Mouse (Mus musculus) embryonic facial prominence, embryonic 15.5 days (tissue): ENCODE results near the gene Cpne5. TPM values are rescaled to one million over a fixed set of nuclear protein-coding genes. Genes with fewer than 3 reads are reported as not detected.
A peak's percentile ranks its signal among the peaks of the same experiment; 100 is the strongest.

Experiments
- ATAC-seq: fragments of 200-750 bp; cut with Nextera tagmentation; 2 replicates; pipeline ENCODE4 v1.8.0; 2017; ENCODE audit warnings: low read depth, moderate TSS enrichment; ENCODE audit not compliant: insufficient number of reproducible peaks, low FRiP score, low TSS enrichment
- H3K27ac ChIP-seq: fragments of 300-500 bp; sonication (generic); replicated peaks from 2 replicates; pipeline ENCODE4 v1.5.1; 2015; ENCODE audit warnings: mild to moderate bottlenecking, inconsistent platforms
- H3K27me3 ChIP-seq: fragments of 300-500 bp; sonication (generic); 2 replicates; pipeline ENCODE4 v1.6.1; 2015; ENCODE audit warnings: inconsistent platforms
- H3K36me3 ChIP-seq: fragments of 300-500 bp; sonication (generic); 2 replicates; pipeline ENCODE4 v1.6.1; 2015; ENCODE audit warnings: mild to moderate bottlenecking, inconsistent platforms
- H3K4me1 ChIP-seq: fragments of 300-500 bp; sonication (generic); 2 replicates; pipeline ENCODE4 v1.6.1; 2015; ENCODE audit warnings: inconsistent platforms
- H3K4me2 ChIP-seq: fragments of 300-500 bp; sonication (generic); replicated peaks from 2 replicates; pipeline ENCODE4 v1.6.1; 2015; ENCODE audit warnings: mild to moderate bottlenecking, inconsistent platforms
- H3K4me3 ChIP-seq: fragments of 300-500 bp; sonication (generic); replicated peaks from 2 replicates; pipeline ENCODE4 v1.5.1; 2015; ENCODE audit warnings: mild to moderate bottlenecking, inconsistent platforms
- H3K9ac ChIP-seq: fragments of 300-500 bp; sonication (generic); 2 replicates; pipeline ENCODE4 v1.6.1; 2015; ENCODE audit warnings: inconsistent platforms
- H3K9me3 ChIP-seq: fragments of 300-500 bp; sonication (generic); replicated peaks from 2 replicates; pipeline ENCODE4 v1.6.1; 2016; ENCODE audit warnings: inconsistent platforms
- WGBS: fragments of 180-500 bp; shearing (Covaris S2); methylation state at CpG from one replicate; pipeline ENCODE4 v1.1.7; 2015; 5-methylcytosine and 5-hydroxymethylcytosine counted together
- polyA plus RNA-seq: library from polyadenylated mRNA; unstranded; fragments of >200 nt; fragmentation: Nextera tagmentation; extraction: Ambion mirVana; gene quantifications from 2 replicates; pipeline ENCODE4 v1.2.1, GENCODE M21; 2015

Gene Cpne5
- polyA plus RNA-seq, result 27.6 and 28.9 TPM in 2 replicates

DNA sequence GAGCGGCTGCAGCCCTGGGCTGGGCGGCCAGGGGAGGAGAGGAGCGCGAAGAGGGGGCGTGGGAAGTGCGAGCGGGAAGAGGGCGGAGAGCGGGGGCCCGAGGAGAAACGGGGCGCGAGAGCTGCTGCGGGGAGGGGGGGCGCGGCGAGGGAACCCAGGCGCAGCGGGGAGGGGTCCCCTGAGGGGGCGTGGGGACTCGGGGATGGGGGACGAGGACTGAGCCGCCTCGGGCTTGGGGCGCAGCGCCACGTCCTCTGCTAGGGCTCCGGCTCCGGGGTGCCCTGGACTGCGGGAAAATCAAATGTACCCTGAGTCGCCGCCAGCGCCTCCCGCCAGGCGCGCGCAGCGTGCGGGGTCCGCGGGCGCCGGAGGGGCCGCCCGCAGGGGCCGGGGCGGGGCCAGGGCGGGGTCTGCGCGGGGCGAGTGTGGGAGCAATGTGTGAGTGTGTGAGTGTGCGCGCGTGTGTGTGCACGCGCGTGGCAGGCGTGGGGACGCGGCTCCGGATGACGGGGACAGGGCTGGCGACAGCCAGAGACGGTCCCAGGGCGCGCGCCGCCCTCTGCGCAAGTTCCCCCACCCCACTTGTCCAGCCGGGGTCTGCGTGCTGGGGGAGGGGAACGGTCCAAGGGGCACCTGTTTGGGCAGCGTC lies at the start of gene Cpne5:
Cpne5 (minus strand) TSS at position 396 of the 649 bp plus-strand sequence.
- WGBS, result under 1% methylated on average over 66 of the region's 73 CpGs
- Histone ChIP-seq H3K4me3 (peak within 1 kb of the TSS; percentile 65), H3K9me3 (no peaks in the 10 kb centered on the region), H3K27me3 (peaks cover 11% of the 10 kb centered on the region), H3K36me3 (no peaks in the 10 kb centered on the region), H3K9ac (peak within 1 kb of the TSS; percentile 55), H3K27ac (peak within 1 kb of the TSS; percentile 74), H3K4me1 (peaks cover 31% of the 10 kb centered on the region), H3K4me2 (peak within 1 kb of the TSS; percentile 99)
- ATAC-seq, result peak; percentile 51

DNA sequence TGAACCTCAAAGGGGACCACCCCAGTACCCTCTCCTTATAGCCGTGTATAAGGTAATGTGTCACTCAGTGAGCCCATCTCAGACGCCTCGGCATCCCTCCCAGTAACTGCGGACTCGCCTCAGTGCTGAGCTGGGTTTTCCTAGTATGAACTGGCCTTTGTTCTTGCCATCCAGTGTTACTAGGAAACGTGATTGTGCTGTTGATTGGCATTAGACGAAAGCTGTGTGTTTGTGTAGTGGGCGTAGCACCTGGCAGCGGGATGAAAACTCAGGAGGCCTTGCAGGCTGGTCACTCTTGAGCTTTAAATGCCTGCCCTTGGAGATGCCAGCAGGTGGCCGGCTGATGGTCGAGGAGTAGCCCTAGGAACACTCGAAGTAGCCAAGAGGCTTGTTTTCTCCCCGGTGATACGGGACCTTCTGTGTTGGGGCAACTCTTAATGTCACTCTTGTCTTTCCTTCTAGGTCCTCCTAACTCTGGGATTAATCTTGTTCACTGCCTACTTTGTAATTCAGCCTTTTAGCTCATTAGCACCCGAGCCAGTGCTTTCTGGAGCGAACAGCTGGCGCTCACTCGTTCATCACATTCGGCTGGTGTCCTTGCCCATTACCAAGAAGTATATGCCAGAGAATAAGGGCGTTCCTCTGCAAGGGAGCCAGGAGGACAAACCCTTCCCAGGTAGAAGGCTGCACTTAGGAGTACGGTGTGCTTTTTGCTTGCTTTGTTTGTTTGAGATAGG lies 44.4 kb upstream of the Cpne5 start:
- no peak overlapping the region for H3K4me3 ChIP-seq
- H3K27me3 ChIP-seq, result no peaks in the 10 kb centered on the region
- no peaks in the 10 kb centered on the region for H3K4me1 ChIP-seq
- no peak overlapping the region for H3K27ac ChIP-seq
- no peak for ATAC-seq
- no peaks in the 10 kb centered on the region for H3K9me3 ChIP-seq
- WGBS, result 76% methylated on average over 21 of the region's 21 CpGs
- H3K4me2 ChIP-seq, result no peak overlapping the region
- no peak overlapping the region for H3K9ac ChIP-seq
- peaks cover 35% of the 10 kb centered on the region for H3K36me3 ChIP-seq

DNA sequence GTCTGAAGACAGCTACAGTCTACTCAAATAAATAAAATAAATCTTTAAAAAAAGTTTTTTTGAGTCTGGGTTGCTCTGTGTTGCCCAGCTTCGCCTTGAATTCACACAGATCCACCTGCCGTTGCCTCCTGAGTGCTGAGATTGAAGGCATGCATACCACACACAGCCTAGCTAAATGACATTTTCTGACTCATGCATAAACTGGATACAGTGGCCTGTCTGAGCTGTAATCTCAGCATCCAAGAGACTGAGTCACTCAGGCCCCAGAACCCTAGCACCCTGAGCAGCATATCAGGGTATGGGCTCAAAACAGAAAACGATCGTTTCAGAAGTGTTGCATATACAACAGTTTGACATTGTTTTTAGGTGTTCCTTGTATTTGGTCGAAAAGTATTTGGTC lies 43.6 kb upstream of the Cpne5 start:
- Histone ChIP-seq H3K36me3 (peaks cover 34% of the 10 kb centered on the region), H3K9ac (no peak overlapping the region), H3K4me3 (no peak overlapping the region), H3K27me3 (no peaks in the 10 kb centered on the region), H3K4me1 (no peaks in the 10 kb centered on the region), H3K9me3 (no peaks in the 10 kb centered on the region), H3K27ac (no peak overlapping the region), H3K4me2 (no peak overlapping the region)
- ATAC-seq, result no peak
- WGBS, result 83% methylated on average over 5 of the region's 5 CpGs

DNA sequence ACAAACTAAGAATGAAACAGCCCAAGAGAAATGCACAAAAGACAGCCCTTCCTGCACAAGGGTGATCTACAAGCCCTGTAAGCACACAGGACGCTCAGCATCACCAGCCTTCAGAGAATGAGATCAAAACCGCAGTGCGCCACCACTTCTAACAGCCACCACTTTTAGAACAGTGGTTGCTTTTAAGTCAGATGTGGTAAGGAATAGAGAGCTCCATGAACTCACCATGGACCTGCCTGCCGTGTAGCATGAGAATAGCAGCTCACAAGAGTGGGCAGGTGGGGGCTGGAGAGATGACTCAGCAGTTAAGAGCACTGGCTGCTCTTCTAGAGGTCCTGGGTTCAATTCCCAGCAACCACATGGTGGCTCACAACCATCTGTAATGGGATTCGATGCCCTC lies 42.5 kb upstream of the Cpne5 start:
- Histone ChIP-seq H3K4me1 (no peaks in the 10 kb centered on the region), H3K9ac (no peak overlapping the region), H3K36me3 (peaks cover 27% of the 10 kb centered on the region), H3K4me2 (no peak overlapping the region), H3K9me3 (no peaks in the 10 kb centered on the region), H3K27ac (no peak overlapping the region), H3K27me3 (no peaks in the 10 kb centered on the region), H3K4me3 (no peak overlapping the region)
- 91% methylated on average over 5 of the region's 5 CpGs for WGBS
- no peak for ATAC-seq

DNA sequence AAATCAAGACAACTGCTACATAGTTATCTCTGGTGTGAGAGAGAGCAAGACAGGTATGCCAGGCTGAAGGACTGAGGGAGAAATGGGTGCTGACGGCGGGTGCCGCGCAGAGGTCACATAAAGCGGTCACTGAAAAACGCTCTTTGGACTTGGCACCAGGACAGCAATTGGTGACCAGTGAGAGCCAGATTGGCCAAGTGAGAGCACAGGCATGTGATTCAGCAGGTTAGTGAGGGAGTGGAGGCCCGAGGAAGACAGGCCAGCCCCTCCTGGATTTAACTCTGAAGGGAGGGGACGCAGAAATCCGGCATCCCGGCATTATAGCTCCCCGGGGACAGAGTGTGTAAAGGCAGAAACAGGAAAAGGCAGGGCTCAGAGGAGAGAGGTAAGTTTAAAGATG lies 35.9 kb upstream of the Cpne5 start:
- H3K27ac ChIP-seq, result no peak overlapping the region
- H3K4me1 ChIP-seq, result peaks cover 8% of the 10 kb centered on the region; the same call in 1 of the 2 replicates
- H3K4me2 ChIP-seq, result no peak overlapping the region
- ATAC-seq, result no peak
- 73% methylated on average over 11 of the region's 11 CpGs for WGBS
- no peak overlapping the region for H3K4me3 ChIP-seq
- no peaks in the 10 kb centered on the region for H3K27me3 ChIP-seq
- H3K9me3 ChIP-seq, result no peaks in the 10 kb centered on the region
- H3K36me3 ChIP-seq, result no peaks in the 10 kb centered on the region
- H3K9ac ChIP-seq, result no peak overlapping the region

DNA sequence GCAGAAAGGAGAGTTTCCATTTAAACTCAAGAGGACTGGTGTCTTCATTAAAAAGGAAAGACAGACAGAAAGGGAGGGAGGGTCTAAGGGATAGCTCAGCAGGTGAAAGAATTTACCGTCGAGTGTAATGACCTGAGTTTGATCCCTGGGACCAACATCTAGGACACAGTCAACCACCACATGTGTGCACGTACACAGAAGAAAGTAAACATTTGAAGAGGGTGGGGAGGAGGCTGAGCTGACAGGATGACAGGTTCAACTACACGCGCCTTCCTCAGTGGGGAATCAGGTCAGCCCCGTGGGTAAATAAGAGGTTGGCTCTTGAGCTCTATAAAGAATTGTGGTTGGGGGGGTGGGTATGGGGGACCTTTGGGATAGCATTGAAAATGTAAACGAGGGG lies 35.2 kb upstream of the Cpne5 start:
- no peak overlapping the region for H3K27ac ChIP-seq
- ATAC-seq, result no peak

DNA sequence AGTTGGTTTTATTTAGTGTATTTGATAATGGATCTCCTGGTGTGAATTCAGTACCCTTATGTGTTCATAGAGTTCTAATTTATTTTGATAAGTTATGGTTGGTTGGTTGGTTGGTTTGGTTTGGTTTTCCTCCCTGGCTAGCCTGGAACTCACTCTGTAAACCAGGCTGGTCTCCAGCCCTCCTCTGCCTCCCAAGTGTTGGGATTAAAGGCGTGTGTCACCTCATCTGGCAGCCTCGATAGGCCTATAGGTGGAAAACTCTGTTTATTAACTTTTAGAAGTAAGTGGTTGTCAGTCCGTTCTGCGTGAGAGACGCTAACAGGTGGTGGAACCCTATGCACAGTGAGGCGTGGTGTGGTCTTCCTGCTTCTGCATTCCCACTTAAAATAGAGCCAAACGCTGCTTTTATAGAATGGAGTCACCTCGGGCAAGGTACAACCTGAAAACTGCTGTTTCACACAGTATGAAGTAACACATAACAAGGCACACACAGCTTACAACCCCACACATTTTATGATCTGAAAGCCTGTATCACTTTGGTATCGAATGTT lies 32.3 kb upstream of the Cpne5 start:
- Histone ChIP-seq H3K4me3 (no peak overlapping the region), H3K4me2 (peak overlapping the region; percentile 61; the same call in 1 of the 2 replicates), H3K27me3 (no peaks in the 10 kb centered on the region)

More for the DNA sequence above, 35.2 kb upstream of the Cpne5 start:
- H3K9me3 ChIP-seq, result no peaks in the 10 kb centered on the region
- peaks cover 10% of the 10 kb centered on the region for H3K4me1 ChIP-seq
- H3K4me3 ChIP-seq, result no peak overlapping the region
- no peak overlapping the region for H3K9ac ChIP-seq
- no peaks in the 10 kb centered on the region for H3K36me3 ChIP-seq
- no peak overlapping the region for H3K4me2 ChIP-seq
- WGBS, result 82% methylated on average over 7 of the region's 7 CpGs
- H3K27me3 ChIP-seq, result no peaks in the 10 kb centered on the region

DNA sequence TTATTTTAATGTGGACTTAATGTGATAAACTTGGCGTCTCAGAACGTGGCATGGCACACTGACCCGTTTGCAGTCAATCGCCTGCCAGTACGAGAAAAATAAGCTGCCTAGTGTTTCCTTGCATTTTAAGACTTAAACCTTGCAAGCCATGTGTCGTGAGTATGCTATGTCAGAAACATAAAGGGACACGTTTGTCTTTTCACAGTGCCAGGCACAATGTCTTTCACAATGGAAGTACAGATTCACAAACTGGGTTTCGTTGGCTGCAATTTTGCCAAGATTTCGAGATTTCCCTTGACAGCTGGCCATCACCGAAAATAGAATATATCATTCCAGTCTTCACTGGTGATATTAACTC lies 31.4 kb upstream of the Cpne5 start:
- Histone ChIP-seq H3K36me3 (no peaks in the 10 kb centered on the region), H3K27ac (peak overlapping the region; percentile 98), H3K27me3 (no peaks in the 10 kb centered on the region), H3K9ac (peak overlapping the region; percentile 86), H3K4me2 (peak overlapping the region; percentile 61), H3K4me1 (peaks cover 22% of the 10 kb centered on the region), H3K9me3 (no peaks in the 10 kb centered on the region), H3K4me3 (peak overlapping the region; percentile 85)
- 16% methylated on average over 10 of the region's 10 CpGs for WGBS
- no peak for ATAC-seq

More for the DNA sequence above, 32.3 kb upstream of the Cpne5 start:
- Histone ChIP-seq H3K4me1 (peaks cover 18% of the 10 kb centered on the region), H3K9me3 (no peaks in the 10 kb centered on the region), H3K36me3 (no peaks in the 10 kb centered on the region), H3K9ac (no peak overlapping the region), H3K27ac (0 out of 2 replicates have a peak overlapping the region, but pooled peaks have one; percentile 13)
- no peak for ATAC-seq
- WGBS, result 87% methylated on average over 9 of the region's 9 CpGs

DNA sequence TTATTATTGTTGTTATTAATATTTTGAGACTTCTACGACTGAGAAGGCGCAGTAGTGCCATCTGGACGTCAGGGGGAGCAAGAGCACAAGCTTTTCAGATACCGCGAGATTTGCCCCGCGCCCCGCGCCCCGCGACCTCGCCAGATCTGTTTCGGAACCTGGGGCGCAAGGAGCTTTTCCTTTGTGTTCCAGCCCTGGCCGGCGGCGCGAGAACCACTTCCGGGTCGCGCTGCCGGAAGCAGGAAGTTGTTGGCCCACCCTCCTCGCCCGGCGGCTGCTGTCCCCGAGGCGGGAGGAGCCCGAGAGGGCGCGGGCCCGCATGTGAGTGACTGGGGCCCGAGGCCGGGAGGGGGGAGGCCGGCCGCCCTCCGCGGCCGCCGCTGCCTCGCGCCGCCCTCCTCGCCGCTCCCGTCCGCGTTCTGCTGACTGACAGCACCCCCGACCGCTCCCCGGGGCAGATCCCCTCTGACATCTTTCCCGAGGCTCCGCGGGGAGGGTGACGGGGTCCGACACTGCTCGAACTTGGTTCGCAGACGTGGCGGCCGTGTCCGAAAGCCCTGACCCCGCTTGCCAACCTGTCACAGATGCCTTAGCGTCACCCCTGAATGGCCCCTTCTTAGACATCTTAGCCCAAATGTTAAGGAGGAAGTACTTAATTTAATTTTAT lies 30.8 kb upstream of the Cpne5 start, which contains the start of gene BC004004:
BC004004 (plus strand) TSS at position 107 of the 667 bp plus-strand sequence.
- peak; percentile 88 for ATAC-seq
- Histone ChIP-seq H3K9me3 (no peaks in the 10 kb centered on the region), H3K4me1 (peaks cover 26% of the 10 kb centered on the region), H3K36me3 (no peaks in the 10 kb centered on the region), H3K9ac (peak within 1 kb of the TSS; percentile 86), H3K4me3 (peak within 1 kb of the TSS; percentile 85), H3K27me3 (no peaks in the 10 kb centered on the region), H3K4me2 (peak within 1 kb of the TSS; percentile 61), H3K27ac (peak within 1 kb of the TSS; percentile 98)
- WGBS, result under 1% methylated on average over 61 of the region's 63 CpGs

DNA sequence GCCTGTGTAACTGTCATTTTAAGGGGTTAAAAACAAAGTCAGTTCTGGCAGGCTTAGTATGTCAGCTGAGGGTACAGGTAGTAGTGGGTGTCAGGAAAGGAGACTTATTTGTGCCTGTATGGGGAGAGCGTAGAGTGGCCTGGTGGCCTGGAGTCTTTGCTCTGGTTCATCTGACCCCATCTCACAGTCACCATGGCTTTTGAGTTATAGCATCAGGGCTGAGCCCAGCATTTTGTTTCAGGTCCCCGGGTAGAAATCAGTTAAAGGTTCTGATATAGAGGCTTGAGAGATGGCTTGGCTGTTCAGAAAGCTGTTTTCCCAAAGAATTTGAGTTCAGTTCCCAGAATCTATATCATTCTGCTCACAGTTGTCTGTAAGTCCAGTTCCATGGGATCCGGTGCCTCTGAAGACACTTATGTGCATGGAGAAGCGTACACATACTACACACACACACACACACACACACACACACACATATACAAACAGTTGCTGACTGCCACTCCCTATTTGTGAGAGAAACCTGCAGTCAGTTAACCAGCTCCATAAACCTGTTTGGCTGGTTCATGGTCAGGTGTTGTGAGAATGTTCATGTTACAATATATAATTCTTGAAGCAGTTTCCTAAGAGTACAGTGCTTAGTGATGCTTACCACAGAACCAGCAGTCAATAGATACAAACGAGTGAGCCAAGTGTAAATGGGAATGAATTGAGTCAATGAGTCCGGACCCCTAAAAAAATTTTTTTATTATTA lies 30.1 kb upstream of the Cpne5 start:
- H3K27me3 ChIP-seq, result no peaks in the 10 kb centered on the region
- 53% methylated on average over 6 of the region's 6 CpGs for WGBS
- H3K27ac ChIP-seq, result peak overlapping the region; percentile 98
- H3K4me2 ChIP-seq, result peak overlapping the region; percentile 61
- H3K9ac ChIP-seq, result peak overlapping the region; percentile 86
- no peaks in the 10 kb centered on the region for H3K9me3 ChIP-seq
- no peaks in the 10 kb centered on the region for H3K36me3 ChIP-seq
- peaks cover 28% of the 10 kb centered on the region for H3K4me1 ChIP-seq
- peak overlapping the region; percentile 85 for H3K4me3 ChIP-seq
- 0 out of 2 replicates have a peak, but pooled peaks have one; percentile 30 for ATAC-seq
